Mouse (Mus musculus) ES-Bruce4 (cell line): ENCODE measurements around the gene Adamts13. TPM values are rescaled to one million over a fixed set of nuclear protein-coding genes. Genes with fewer than 3 reads are reported as not detected.

ENCODE experiments used
- H3K27ac ChIP-seq: 2 replicates; pipeline ENCODE4 v1.5.1; 2012; ENCODE audit warnings: low read length, inconsistent platforms; ENCODE audit not compliant: insufficient read depth
- H3K27me3 ChIP-seq: 2 replicates; pipeline ENCODE4 v1.6.1; 2012; ENCODE audit warnings: mild to moderate bottlenecking, low read length, inconsistent platforms; ENCODE audit not compliant: control insufficient read depth, poor library complexity, insufficient read depth, severe bottlenecking
- H3K36me3 ChIP-seq: 2 replicates; pipeline ENCODE4 v1.6.1; 2012; ENCODE audit warnings: inconsistent platforms, mild to moderate bottlenecking, low read length, moderate library complexity; ENCODE audit not compliant: control insufficient read depth, poor library complexity, insufficient read depth, severe bottlenecking
- H3K4me1 ChIP-seq: one replicate; pipeline ENCODE4 v1.8.1; 2011; ENCODE audit warnings: low read length; ENCODE audit not compliant: control insufficient read depth, insufficient read depth
- H3K4me3 ChIP-seq: 2 replicates; pipeline ENCODE4 v1.5.1; 2011; ENCODE audit warnings: low read depth, mild to moderate bottlenecking, low read length
- H3K9ac ChIP-seq: 2 replicates; pipeline ENCODE4 v1.6.1; 2012; ENCODE audit warnings: low read depth, mild to moderate bottlenecking, inconsistent platforms; ENCODE audit not compliant: poor library complexity, severe bottlenecking
- H3K9me3 ChIP-seq: replicated peaks from 2 replicates; pipeline ENCODE4 v1.6.1; 2012; ENCODE audit warnings: mild to moderate bottlenecking, low read length, inconsistent platforms; ENCODE audit not compliant: control insufficient read depth, poor library complexity, insufficient read depth, severe bottlenecking
- CTCF ChIP-seq: IDR thresholded peaks from one replicate; pipeline ENCODE4 v1.8.1; 2011; ENCODE audit warnings: low read depth, low read length
- EP300 ChIP-seq: IDR thresholded peaks from 2 replicates; pipeline ENCODE4 v1.6.1; 2011; ENCODE audit warnings: low read depth, low read length; ENCODE audit not compliant: insufficient read depth
- POLR2A ChIP-seq: IDR thresholded peaks from one replicate; pipeline ENCODE4 v1.8.1; 2011; ENCODE audit warnings: low read length; ENCODE audit not compliant: insufficient read depth
- polyA plus RNA-seq: library from polyadenylated mRNA; stranded (reverse); fragments of >200 nt; gene quantifications from 2 replicates; pipeline ENCODE4 v1.2.4, GENCODE M21; 2011; ENCODE audit warnings: low read depth; ENCODE audit not compliant: missing spikeins, insufficient read depth, insufficient read length

Adamts13 gene
- polyA plus RNA-seq, 1 experiment, result not detected

DNA sequence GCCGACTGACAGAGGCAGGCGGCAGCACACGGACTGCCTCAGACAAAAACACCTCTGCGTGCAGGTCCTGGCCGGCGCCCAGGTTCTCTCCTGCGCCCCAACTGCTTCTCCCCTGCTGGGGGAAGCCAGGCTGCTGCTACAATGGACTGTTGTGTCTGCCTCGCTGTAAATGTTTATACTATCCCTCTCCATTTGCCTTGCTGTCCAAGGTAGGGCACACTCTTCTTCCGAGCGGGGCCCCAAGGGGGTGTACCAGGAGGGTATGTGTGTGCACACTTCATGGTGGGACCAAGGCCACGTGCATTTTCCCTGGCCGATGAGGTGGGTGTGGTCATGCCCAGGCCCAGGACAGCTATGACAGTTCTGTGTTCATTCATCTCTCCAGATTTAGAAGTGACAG lies 85.5 kb downstream of the Adamts13 start:
- Histone ChIP-seq H3K4me3 (no peak overlapping the region), H3K9me3 (no peaks in the 10 kb centered on the region), H3K36me3 (no peaks in the 10 kb centered on the region), H3K4me1 (no peaks in the 10 kb centered on the region), H3K9ac (no peak overlapping the region), H3K27ac (no peak overlapping the region), H3K27me3 (no peaks in the 10 kb centered on the region)
- no peak for TF ChIP-seq EP300
- TF ChIP-seq POLR2A, result no peak
- no peak for TF ChIP-seq CTCF

DNA sequence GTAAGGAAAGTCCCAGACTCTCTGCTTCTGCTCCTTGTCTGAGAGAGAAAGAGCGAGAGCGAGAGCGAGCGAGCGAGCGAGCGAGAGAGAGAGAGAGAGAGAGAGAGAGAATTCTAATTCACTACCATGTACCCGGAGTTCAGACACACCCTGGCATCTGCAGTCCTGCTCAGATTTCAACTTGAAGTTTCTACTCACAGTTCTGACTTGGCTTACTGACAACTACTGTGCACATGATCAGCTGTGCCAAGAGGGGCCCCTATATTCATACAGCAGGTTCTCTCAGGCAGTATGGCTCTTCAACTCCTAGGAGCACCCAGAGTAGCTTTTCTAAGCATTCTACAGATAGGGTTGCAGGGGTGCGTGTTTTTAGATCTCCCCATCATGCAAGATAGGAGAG lies 86.0 kb downstream of the Adamts13 start:
- H3K9ac ChIP-seq, result no peak overlapping the region
- no peak for TF ChIP-seq POLR2A
- no peak for TF ChIP-seq EP300
- no peak for TF ChIP-seq CTCF
- no peaks in the 10 kb centered on the region for H3K4me1 ChIP-seq
- no peak overlapping the region for H3K27ac ChIP-seq
- H3K4me3 ChIP-seq, result no peak overlapping the region
- no peaks in the 10 kb centered on the region for H3K9me3 ChIP-seq
- H3K36me3 ChIP-seq, result no peaks in the 10 kb centered on the region
- no peaks in the 10 kb centered on the region for H3K27me3 ChIP-seq

Other genes starting within 250 kb of the Adamts13 start
- not detected in 2 replicates for gene Abo, start 108.4 kb upstream of the Adamts13 start, polyA plus RNA-seq
- 48.3 and 48.5 TPM in 2 replicates for gene Surf6, start 70.5 kb upstream of the Adamts13 start, polyA plus RNA-seq
- 11.1 and 12.6 TPM in 2 replicates for gene Med22, start 62.7 kb upstream of the Adamts13 start, polyA plus RNA-seq
- 717 and 722 TPM in 2 replicates for gene Rpl7a, start 62.7 kb upstream of the Adamts13 start, polyA plus RNA-seq
- gene Surf2, start 57.0 kb upstream of the Adamts13 start, polyA plus RNA-seq, result 47.7 and 62.5 TPM in 2 replicates
- 40.6 and 41.1 TPM in 2 replicates for gene Surf1, start 56.9 kb upstream of the Adamts13 start, polyA plus RNA-seq
- gene Surf4, start 39.5 kb upstream of the Adamts13 start, polyA plus RNA-seq, result 109 and 122 TPM in 2 replicates
- not detected in 2 replicates for gene Stkld1, start 39.4 kb upstream of the Adamts13 start, polyA plus RNA-seq
- gene Rexo4, start 9.0 kb upstream of the Adamts13 start, polyA plus RNA-seq, result 58.6 and 62.4 TPM in 2 replicates
- gene Cacfd1, start 36.5 kb downstream of the Adamts13 start, polyA plus RNA-seq, result 17.5 and 17.8 TPM in 2 replicates
- 1.5 and 3.9 TPM in 2 replicates for gene Slc2a6, start 54.6 kb downstream of the Adamts13 start, polyA plus RNA-seq
- gene Mymk, start 98.8 kb downstream of the Adamts13 start, polyA plus RNA-seq, result not detected in 2 replicates
- gene Adamtsl2, start 106.0 kb downstream of the Adamts13 start, polyA plus RNA-seq, result not detected in 2 replicates
- 0.52 and 0.67 TPM in 2 replicates for gene Fam163b, start 169.1 kb downstream of the Adamts13 start, polyA plus RNA-seq
- not detected in 2 replicates for gene Dbh, start 191.8 kb downstream of the Adamts13 start, polyA plus RNA-seq